Mouse (Mus musculus): ENCODE data around the gene Slc3a1. TPM values are rescaled to one million over a fixed set of nuclear protein-coding genes. Genes with fewer than 3 reads are reported as not detected.

The Slc3a1 gene
- 0.22 and 0.35 TPM in 2 replicates for polyA plus RNA-seq (2015; fragmentation: Nextera tagmentation; extraction: Ambion mirVana)

DNA sequence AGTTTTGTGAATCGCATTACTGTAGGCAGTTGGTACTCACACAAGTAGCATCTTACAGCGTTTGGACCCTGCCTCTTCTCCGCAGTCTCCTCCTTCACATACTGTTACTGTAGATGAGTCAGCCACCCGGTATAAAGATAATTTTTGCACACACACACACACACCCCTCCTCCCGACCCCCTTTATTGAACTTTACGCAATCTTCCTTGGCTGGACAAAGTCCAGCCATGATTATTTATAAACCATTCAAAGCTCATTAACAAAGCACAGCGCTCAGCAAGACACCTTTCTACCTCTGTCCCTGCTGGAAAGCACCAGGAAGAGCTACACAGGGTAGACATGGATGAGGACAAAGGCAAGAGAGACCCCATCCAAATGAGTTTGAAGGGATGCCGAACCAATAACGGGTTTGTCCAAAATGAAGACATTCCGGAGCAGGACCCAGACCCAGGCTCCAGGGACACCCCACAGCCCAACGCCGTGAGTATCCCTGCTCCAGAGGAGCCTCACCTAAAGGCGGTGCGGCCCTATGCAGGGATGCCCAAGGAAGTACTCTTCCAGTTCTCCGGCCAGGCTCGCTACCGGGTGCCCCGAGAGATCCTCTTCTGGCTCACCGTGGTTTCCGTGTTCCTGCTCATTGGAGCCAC lies at the start of gene Slc3a1:
Slc3a1 (plus strand) TSS at position 284 of the 647 bp plus-strand sequence.
- Histone ChIP-seq H3K36me3 (0 out of 2 replicates have a peak, but pooled peaks cover 3% of the 10 kb centered on the region), H3K27ac (no peak within 1 kb of the TSS), H3K4me2 (no peak within 1 kb of the TSS), H3K4me1 (no peaks in the 10 kb centered on the region), H3K4me3 (no peak within 1 kb of the TSS), H3K27me3 (no peaks in the 10 kb centered on the region), H3K9ac (no peak within 1 kb of the TSS), H3K9me3 (no peaks in the 10 kb centered on the region)
- ATAC-seq (ENCODE audit: insufficient number of reproducible peaks, low FRiP score, low TSS enrichment, low read depth), result no peak
- WGBS, result 91% methylated on average over 20 of the region's 20 CpGs

DNA sequence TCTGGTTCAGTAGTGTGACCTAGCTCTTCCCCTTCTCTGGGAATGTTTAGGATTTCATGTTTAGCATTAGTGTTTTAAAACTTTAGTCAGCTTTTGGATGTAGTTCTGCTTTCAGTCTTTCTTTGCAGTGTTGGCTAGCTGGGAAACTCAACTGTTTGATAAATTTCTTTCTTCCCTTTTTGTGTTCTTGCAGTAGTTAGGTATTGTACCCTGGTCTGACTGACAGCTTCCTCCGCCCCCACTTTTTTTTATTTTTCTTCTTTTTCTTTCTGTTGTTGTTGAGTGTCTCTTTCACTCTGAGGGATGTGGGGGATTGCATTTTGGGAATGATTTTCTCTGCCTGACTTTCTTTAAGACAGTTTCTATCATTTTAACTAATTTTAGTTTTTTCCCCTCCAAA lies 46.5 kb upstream of the Slc3a1 start:
- no peak overlapping the region for H3K4me2 ChIP-seq
- no peaks in the 10 kb centered on the region for H3K9me3 ChIP-seq
- H3K36me3 ChIP-seq, result 0 out of 2 replicates have a peak, but pooled peaks cover 3% of the 10 kb centered on the region
- ATAC-seq (ENCODE audit: insufficient number of reproducible peaks, low FRiP score, low TSS enrichment, low read depth), result no peak
- no peaks in the 10 kb centered on the region for H3K27me3 ChIP-seq
- H3K4me1 ChIP-seq, result 0 out of 2 replicates have a peak, but pooled peaks cover 4% of the 10 kb centered on the region
- no peak overlapping the region for H3K9ac ChIP-seq
- H3K27ac ChIP-seq, result no peak overlapping the region
- no peak overlapping the region for H3K4me3 ChIP-seq
- WGBS, result 93% methylated on average over 1 of the region's 1 CpGs

DNA sequence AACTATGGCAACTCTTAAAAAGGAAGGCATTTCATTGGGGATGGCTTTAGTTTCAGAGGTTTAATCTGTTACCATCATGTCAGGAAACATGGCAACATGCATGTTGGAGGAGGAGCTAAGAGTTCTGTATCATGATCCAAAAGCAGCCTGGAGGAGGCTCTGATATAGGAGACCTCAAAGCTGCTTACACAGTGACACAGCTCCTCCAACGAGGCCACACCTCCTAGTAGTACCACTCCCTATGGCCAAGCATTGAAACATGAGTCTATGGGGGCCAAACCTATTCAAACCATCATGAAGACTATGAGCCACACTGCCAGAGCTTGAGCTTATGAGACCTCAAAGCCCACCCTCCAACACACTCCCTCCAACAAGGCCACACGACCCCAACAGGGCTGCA lies 45.4 kb upstream of the Slc3a1 start:
- no peak for ATAC-seq (ENCODE audit: insufficient number of reproducible peaks, low FRiP score, low TSS enrichment, low read depth)
- Histone ChIP-seq H3K4me3 (no peak overlapping the region), H3K4me1 (0 out of 2 replicates have a peak, but pooled peaks cover 4% of the 10 kb centered on the region), H3K9ac (no peak overlapping the region), H3K36me3 (no peaks in the 10 kb centered on the region), H3K9me3 (no peaks in the 10 kb centered on the region), H3K27me3 (no peaks in the 10 kb centered on the region), H3K4me2 (no peak overlapping the region), H3K27ac (no peak overlapping the region)
- WGBS, result 80% methylated on average over 2 of the region's 2 CpGs

DNA sequence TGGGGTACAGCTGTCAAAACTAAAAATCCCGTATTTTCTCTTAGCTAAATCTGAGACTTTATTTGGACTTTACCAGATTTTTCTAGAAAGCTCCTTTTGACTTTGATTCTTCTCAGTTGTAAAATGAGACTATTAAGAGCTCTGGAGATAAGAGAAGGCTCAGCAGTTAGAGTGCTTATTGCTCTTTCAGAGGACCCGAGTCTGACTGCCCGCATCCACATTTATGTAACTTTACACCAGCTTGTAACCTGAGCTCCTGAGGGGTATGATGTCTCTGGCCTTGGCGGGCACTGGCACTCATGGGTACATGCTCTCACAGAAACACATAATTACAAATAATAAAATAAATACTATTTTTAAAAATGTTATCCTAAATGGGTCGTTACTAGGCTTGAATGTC lies 41.8 kb upstream of the Slc3a1 start:
- Histone ChIP-seq H3K9me3 (no peaks in the 10 kb centered on the region), H3K4me1 (0 out of 2 replicates have a peak, but pooled peaks cover 4% of the 10 kb centered on the region), H3K27me3 (no peaks in the 10 kb centered on the region), H3K9ac (no peak overlapping the region), H3K4me3 (no peak overlapping the region), H3K4me2 (no peak overlapping the region), H3K27ac (no peak overlapping the region), H3K36me3 (no peaks in the 10 kb centered on the region)
- no peak for ATAC-seq (ENCODE audit: insufficient number of reproducible peaks, low FRiP score, low TSS enrichment, low read depth)
- WGBS, result 32% methylated on average over 5 of the region's 5 CpGs

DNA sequence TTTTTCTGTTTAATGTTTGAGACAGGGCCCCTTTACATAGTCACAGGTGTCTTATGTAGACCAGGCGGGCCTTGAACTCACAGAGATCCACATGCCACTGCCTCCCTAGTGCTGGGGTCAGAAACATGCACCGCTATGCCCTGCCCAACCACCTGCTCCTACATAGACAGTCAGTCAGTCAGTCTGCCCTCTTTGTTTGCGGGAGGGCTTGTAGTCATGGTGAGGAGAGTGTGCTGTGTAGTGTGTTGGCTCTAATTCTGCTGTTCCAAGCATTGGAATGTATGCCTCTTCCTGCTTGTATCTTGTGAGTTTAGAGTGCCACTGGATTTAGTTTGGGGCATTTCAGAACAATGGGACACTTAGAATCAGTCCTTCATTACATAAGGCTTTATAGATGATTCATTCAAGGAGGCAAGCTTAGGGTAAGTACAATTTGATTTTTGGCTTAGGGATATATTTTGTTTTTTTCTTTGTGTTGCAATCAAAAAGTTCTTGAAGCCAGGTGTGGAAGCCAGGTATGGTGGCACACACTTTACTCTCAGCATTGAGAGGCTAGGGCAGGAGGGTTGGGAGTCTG lies 40.3 kb upstream of the Slc3a1 start:
- no peak for ATAC-seq (ENCODE audit: insufficient number of reproducible peaks, low FRiP score, low TSS enrichment, low read depth)
- Histone ChIP-seq H3K4me1 (0 out of 2 replicates have a peak, but pooled peaks cover 4% of the 10 kb centered on the region), H3K9me3 (no peaks in the 10 kb centered on the region), H3K4me3 (no peak overlapping the region), H3K4me2 (no peak overlapping the region), H3K27ac (no peak overlapping the region), H3K27me3 (no peaks in the 10 kb centered on the region), H3K36me3 (no peaks in the 10 kb centered on the region), H3K9ac (no peak overlapping the region)
- WGBS, result 82% methylated on average over 3 of the region's 3 CpGs

DNA sequence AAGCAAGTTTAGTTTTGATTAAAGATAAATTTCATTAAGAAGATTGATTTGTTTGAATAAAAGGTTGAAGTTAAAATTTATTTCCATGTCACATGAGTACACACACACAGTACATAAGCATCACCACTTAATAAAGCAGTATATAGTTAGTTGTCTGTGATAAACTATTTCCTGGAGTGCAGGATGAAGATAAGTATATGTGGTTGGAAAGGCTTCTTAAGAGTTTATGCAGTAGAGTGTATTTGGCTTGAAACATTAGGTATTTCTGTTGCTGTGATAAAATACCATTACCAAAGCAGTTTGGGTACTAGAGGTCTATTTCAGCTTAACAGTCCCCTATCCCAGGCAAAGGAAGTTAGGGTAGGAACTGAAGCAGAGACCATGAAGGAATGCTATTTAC lies 39.7 kb upstream of the Slc3a1 start:
- Histone ChIP-seq H3K4me1 (0 out of 2 replicates have a peak, but pooled peaks cover 4% of the 10 kb centered on the region), H3K9ac (no peak overlapping the region), H3K9me3 (no peaks in the 10 kb centered on the region), H3K4me3 (no peak overlapping the region), H3K4me2 (no peak overlapping the region), H3K27me3 (no peaks in the 10 kb centered on the region), H3K27ac (no peak overlapping the region), H3K36me3 (no peaks in the 10 kb centered on the region)
- ATAC-seq (ENCODE audit: insufficient number of reproducible peaks, low FRiP score, low TSS enrichment, low read depth), result no peak

DNA sequence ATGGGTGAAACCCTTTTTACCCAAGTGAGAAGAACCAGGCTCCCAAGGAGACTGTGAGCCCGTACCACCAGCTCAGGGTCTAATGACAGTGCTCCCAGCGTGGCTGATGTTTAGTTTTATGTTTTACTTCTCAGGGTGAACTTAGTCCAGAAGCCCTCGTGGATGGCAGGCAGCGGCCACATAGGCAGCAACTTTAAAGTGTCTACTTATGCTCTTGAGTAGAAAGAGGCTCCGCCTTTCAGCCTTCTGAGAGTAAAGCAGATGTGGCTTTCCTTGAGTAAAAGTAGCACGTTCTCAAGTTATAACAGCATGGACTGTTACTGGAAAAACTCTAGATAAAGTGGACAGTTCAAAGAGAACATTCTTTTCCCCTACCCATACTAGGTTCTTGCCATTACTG lies 32.3 kb upstream of the Slc3a1 start:
- no peak for ATAC-seq (ENCODE audit: insufficient number of reproducible peaks, low FRiP score, low TSS enrichment, low read depth)
- WGBS, result 65% methylated on average over 6 of the region's 6 CpGs

DNA sequence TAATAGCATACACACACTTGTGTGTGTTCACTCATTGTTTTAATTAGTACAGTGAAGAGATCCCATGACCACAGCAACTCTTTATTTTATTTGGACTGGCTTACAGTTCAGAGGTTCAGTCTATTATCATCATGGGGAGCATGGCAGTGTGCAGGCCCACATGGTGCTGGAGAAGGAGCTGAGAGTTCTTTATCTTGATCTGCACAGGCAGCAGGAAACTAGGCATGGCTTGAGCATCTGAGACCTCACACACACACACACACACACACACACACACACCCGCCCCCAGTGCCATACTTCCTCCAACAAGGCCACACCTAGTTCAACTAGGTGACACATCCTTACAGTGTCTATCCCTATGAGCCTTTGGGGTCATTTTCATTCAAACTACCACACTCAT lies 30.5 kb upstream of the Slc3a1 start:
- Histone ChIP-seq H3K27ac (no peak overlapping the region), H3K4me2 (no peak overlapping the region), H3K9ac (no peak overlapping the region), H3K27me3 (no peaks in the 10 kb centered on the region), H3K4me1 (no peaks in the 10 kb centered on the region), H3K36me3 (peaks cover 5% of the 10 kb centered on the region; the same call in 1 of the 2 replicates), H3K9me3 (no peaks in the 10 kb centered on the region), H3K4me3 (no peak overlapping the region)
- WGBS, result 77% methylated on average over 1 of the region's 1 CpGs
- no peak for ATAC-seq (ENCODE audit: insufficient number of reproducible peaks, low FRiP score, low TSS enrichment, low read depth)

More for the DNA sequence above, 32.3 kb upstream of the Slc3a1 start:
- H3K9me3 ChIP-seq, result no peaks in the 10 kb centered on the region
- no peak overlapping the region for H3K4me3 ChIP-seq
- no peak overlapping the region for H3K9ac ChIP-seq
- no peaks in the 10 kb centered on the region for H3K4me1 ChIP-seq
- H3K36me3 ChIP-seq, result peaks cover 5% of the 10 kb centered on the region; the same call in 1 of the 2 replicates
- H3K27ac ChIP-seq, result no peak overlapping the region
- no peak overlapping the region for H3K4me2 ChIP-seq
- no peaks in the 10 kb centered on the region for H3K27me3 ChIP-seq

DNA sequence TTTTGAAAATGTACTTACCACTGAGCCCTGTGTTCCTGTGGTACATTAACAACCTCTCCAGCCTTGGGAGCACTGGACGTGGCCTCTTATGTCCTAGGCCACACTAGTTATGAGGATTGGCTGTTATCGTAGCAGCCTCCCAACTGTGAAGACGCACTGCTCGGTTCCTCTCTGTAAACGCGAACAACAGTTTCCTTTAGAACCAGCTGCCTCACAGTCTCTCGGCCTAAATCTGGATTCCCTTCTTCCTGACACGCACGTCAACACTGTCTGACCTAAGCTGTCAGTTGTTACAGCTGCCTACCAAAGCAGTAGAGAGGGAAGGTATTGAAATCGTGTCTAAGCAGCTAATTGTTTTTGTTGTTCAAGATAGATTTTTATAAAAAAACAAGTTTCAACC lies 28.5 kb upstream of the Slc3a1 start:
- H3K4me1 ChIP-seq, result no peaks in the 10 kb centered on the region
- no peaks in the 10 kb centered on the region for H3K9me3 ChIP-seq
- no peak overlapping the region for H3K27ac ChIP-seq
- peaks cover 8% of the 10 kb centered on the region; the same call in 1 of the 2 replicates for H3K36me3 ChIP-seq
- no peak overlapping the region for H3K9ac ChIP-seq
- H3K27me3 ChIP-seq, result no peaks in the 10 kb centered on the region
- 89% methylated on average over 10 of the region's 10 CpGs for whole genome bisulfite sequencing
- ATAC-seq (ENCODE audit: insufficient number of reproducible peaks, low FRiP score, low TSS enrichment, low read depth), result no peak
- H3K4me3 ChIP-seq, result no peak overlapping the region
- H3K4me2 ChIP-seq, result no peak overlapping the region

DNA sequence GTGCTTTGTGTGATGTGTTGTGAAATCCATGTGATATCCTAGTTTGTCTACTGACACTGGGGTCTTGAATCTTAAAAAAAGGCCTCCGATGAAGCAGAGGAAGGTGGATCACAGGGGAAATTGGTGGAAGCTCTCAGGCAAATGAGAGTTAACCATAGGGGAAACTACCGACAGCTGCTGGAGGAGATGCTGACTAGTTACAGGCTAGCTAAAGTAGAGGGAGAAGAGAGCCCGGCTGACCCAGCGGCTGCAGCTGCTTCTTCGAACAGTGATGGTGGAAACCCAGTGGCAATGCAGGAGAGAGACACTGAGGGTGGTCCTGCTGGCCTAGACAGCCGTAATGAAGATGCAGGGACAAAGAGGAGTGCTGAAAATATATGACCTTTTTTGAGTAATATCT lies 14.7 kb upstream of the Slc3a1 start:
- H3K4me3 ChIP-seq, result no peak overlapping the region
- no peaks in the 10 kb centered on the region for H3K4me1 ChIP-seq
- H3K27me3 ChIP-seq, result no peaks in the 10 kb centered on the region
- 81% methylated on average over 6 of the region's 6 CpGs for WGBS
- peaks cover 14% of the 10 kb centered on the region for H3K36me3 ChIP-seq
- no peak for ATAC-seq (ENCODE audit: insufficient number of reproducible peaks, low FRiP score, low TSS enrichment, low read depth)
- H3K4me2 ChIP-seq, result no peak overlapping the region
- H3K27ac ChIP-seq, result no peak overlapping the region
- H3K9me3 ChIP-seq, result no peaks in the 10 kb centered on the region
- H3K9ac ChIP-seq, result no peak overlapping the region

DNA sequence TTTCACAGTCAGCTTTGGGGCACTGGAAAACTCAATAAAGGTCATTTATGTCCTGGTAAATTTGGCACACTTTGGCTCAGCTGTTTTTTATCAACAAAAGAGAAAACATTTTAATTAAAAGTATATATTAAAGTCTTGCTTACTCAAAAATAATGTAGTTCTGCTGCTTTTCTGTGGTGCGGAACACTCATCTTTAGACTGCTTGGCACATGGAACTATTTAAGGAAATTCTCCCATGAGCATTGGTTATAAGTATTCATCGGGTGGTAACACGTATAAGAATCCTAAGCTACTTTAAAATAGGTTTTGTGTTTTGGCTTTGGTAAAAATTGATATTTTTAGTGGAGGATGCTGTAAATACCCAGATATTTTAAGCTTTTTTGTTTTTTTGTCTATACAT lies 13.5 kb upstream of the Slc3a1 start:
- Histone ChIP-seq H3K9me3 (no peaks in the 10 kb centered on the region), H3K4me3 (no peak overlapping the region), H3K9ac (no peak overlapping the region), H3K27me3 (no peaks in the 10 kb centered on the region), H3K4me2 (no peak overlapping the region), H3K36me3 (peaks cover 14% of the 10 kb centered on the region), H3K27ac (no peak overlapping the region), H3K4me1 (no peaks in the 10 kb centered on the region)
- no peak for ATAC-seq (ENCODE audit: insufficient number of reproducible peaks, low FRiP score, low TSS enrichment, low read depth)
- WGBS, result 69% methylated on average over 3 of the region's 3 CpGs

DNA sequence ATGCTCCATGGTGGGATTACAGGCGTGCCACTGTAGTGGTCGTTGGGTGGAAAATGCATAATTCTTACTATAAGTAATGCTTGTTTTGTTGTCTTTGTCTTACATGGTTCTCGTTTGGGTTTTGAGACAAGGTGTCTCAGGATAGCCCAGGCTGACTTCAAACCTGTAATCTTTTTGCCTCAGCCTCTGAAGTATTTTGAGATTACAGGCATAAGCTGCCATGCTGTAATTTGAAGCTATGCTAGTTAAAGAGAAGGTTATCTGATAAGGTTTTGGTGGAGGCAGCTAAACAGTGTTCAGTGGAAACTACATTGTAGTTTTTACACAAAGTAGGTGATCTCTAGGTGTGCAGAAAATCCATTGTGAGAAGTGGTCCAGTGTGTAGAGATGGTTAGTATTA lies 9.8 kb upstream of the Slc3a1 start:
- Histone ChIP-seq H3K9ac (no peak overlapping the region), H3K36me3 (no peaks in the 10 kb centered on the region), H3K4me2 (no peak overlapping the region), H3K4me3 (no peak overlapping the region), H3K9me3 (no peaks in the 10 kb centered on the region), H3K27me3 (no peaks in the 10 kb centered on the region), H3K27ac (no peak overlapping the region), H3K4me1 (no peaks in the 10 kb centered on the region)
- ATAC-seq (ENCODE audit: insufficient number of reproducible peaks, low FRiP score, low TSS enrichment, low read depth), result no peak
- 86% methylated on average over 3 of the region's 3 CpGs for WGBS
